In the genomic region with DNA sequence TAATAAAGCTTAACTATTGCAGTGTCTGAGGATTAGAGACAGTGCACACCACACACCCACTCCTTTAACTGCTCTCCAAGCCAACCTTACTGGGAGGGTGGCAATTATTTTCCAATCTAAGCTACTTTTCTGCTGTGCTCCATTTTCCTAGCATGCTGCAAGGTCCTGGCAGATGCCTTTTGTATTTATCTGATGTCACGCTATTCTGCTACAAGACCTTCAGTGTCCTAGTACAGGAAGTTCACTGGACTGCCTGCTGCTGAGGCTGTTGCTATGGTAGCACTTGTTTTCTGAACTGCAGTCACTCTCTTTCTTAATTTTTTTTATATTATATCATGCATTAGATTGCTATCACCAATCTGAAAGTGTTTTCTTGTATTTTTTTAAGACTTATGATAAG, we compare ENCODE assay signal across 19 mouse cellular contexts.
DNase-seq lines count a peak whose midpoint lies in the region; ATAC-seq lines count a peak whose summit lies in the region.
"Had no signal": no experiment of that assay in that cellular context is flagged by ENCODE, and none has a peak within 500 bp of the region (broad histone marks: within the 10 kb centered on the region; RNA-seq: fewer than 3 reads in every experiment).

No protein-coding gene starts in this region.

- no peak for DNase-seq in forebrain, embryonic 11.5 days (ENCODE audit: low spot score)
- DNase-seq in forebrain, embryonic 10.5 days (ENCODE audit: extremely low spot score, low spot score), result no peak
- peak; percentile 45 for DNase-seq in MN1 (ENCODE audit: low spot score)
- DNase-seq in urinary bladder, postnatal 4 days (ENCODE audit: low spot score in 2 of 2), result no peak
- no peak for DNase-seq in frontal cortex, postnatal 25 days (ENCODE audit: low spot score in 2 of 2)
- no peak for DNase-seq in cerebellum, postnatal 14 days
- DNase-seq: adrenal gland, postnatal 10 days; cerebellum, adult 18-20 months; heart, postnatal 4 days; kidney, adult 11 months; kidney, postnatal 10 days; left cerebral cortex, postnatal 4 days; thymus, postnatal 4 days had no signal

- H3K27ac ChIP-seq in forebrain, embryonic 11.5 days (ENCODE audit: low read depth, low read length), result no peak overlapping the region
- no peak overlapping the region for H3K27ac ChIP-seq in forebrain, embryonic 10.5 days
- H3K27ac ChIP-seq in forebrain, embryonic 13.5 days, result no peak overlapping the region
- H3K27ac ChIP-seq in midbrain, embryonic 13.5 days, result no peak overlapping the region
- H3K27ac ChIP-seq: heart, embryonic 13.5 days; layer of hippocampus, adult 2 months; lung, embryonic 15.5 days had no signal

- H3K27me3 ChIP-seq in forebrain, embryonic 11.5 days (ENCODE audit: control insufficient read depth, insufficient read depth, low read length), result no peaks in the 10 kb centered on the region
- peaks cover 39% of the 10 kb centered on the region for H3K27me3 ChIP-seq in forebrain, embryonic 10.5 days (ENCODE audit: poor library complexity, severe bottlenecking)
- H3K27me3 ChIP-seq in forebrain, embryonic 13.5 days, result no peaks in the 10 kb centered on the region
- peaks cover 37% of the 10 kb centered on the region for H3K27me3 ChIP-seq in midbrain, embryonic 13.5 days
- H3K27me3 ChIP-seq: heart, embryonic 13.5 days; lung, embryonic 15.5 days had no signal

- H3K4me2 ChIP-seq in forebrain, embryonic 11.5 days (ENCODE audit: low read depth, low read length, severe bottlenecking), result no peak overlapping the region
- no peak overlapping the region for H3K4me2 ChIP-seq in forebrain, embryonic 13.5 days
- no peak overlapping the region for H3K4me2 ChIP-seq in midbrain, embryonic 13.5 days (replicated peaks)
- H3K4me2 ChIP-seq: heart, embryonic 13.5 days; liver, embryonic 11.5 days; lung, embryonic 15.5 days had no signal

- peaks cover 3% of the 10 kb centered on the region; the same call in 1 of the 2 replicates for H3K4me1 ChIP-seq in forebrain, embryonic 11.5 days (replicated peaks; ENCODE audit: control insufficient read depth, insufficient read depth, low read length)
- H3K4me1 ChIP-seq in forebrain, embryonic 10.5 days, result peaks cover 16% of the 10 kb centered on the region
- peaks cover 7% of the 10 kb centered on the region for H3K4me1 ChIP-seq in forebrain, embryonic 13.5 days
- peaks cover 13% of the 10 kb centered on the region for H3K4me1 ChIP-seq in midbrain, embryonic 13.5 days (replicated peaks)
- H3K4me1 ChIP-seq: heart, embryonic 13.5 days; lung, embryonic 15.5 days had no signal

- H3K9ac ChIP-seq in forebrain, embryonic 11.5 days (ENCODE audit: low read length), result no peak overlapping the region
- H3K9ac ChIP-seq in forebrain, embryonic 13.5 days, result no peak overlapping the region
- H3K9ac ChIP-seq in midbrain, embryonic 13.5 days (replicated peaks), result no peak overlapping the region
- H3K9ac ChIP-seq: heart, embryonic 13.5 days; lung, embryonic 15.5 days had no signal

- H3K9me3 ChIP-seq in forebrain, embryonic 11.5 days (ENCODE audit: control insufficient read depth, low read length), result no peaks in the 10 kb centered on the region
- H3K9me3 ChIP-seq in forebrain, embryonic 10.5 days, result no peaks in the 10 kb centered on the region
- H3K9me3 ChIP-seq in forebrain, embryonic 13.5 days (replicated peaks), result no peaks in the 10 kb centered on the region
- H3K9me3 ChIP-seq in midbrain, embryonic 13.5 days, result no peaks in the 10 kb centered on the region
- H3K9me3 ChIP-seq: heart, embryonic 13.5 days; lung, embryonic 15.5 days had no signal

- no peaks in the 10 kb centered on the region for H3K36me3 ChIP-seq in forebrain, embryonic 11.5 days (ENCODE audit: control insufficient read depth, insufficient read depth, low read length)
- no peaks in the 10 kb centered on the region for H3K36me3 ChIP-seq in forebrain, embryonic 10.5 days (replicated peaks)
- no peaks in the 10 kb centered on the region for H3K36me3 ChIP-seq in forebrain, embryonic 13.5 days (ENCODE audit: poor library complexity, severe bottlenecking)
- H3K36me3 ChIP-seq in midbrain, embryonic 13.5 days, result no peaks in the 10 kb centered on the region
- H3K36me3 ChIP-seq: heart, embryonic 13.5 days; lung, embryonic 15.5 days had no signal

- no peak overlapping the region for H3K4me3 ChIP-seq in forebrain, embryonic 11.5 days (ENCODE audit: low read depth, low read length)
- no peak overlapping the region for H3K4me3 ChIP-seq in forebrain, embryonic 10.5 days
- H3K4me3 ChIP-seq in forebrain, embryonic 13.5 days, result no peak overlapping the region
- no peak overlapping the region for H3K4me3 ChIP-seq in midbrain, embryonic 13.5 days (replicated peaks)
- H3K4me3 ChIP-seq: heart, embryonic 13.5 days; layer of hippocampus, adult 2 months; lung, embryonic 15.5 days had no signal

- 6% methylated on average over 1 of the region's 1 CpGs for WGBS in forebrain, embryonic 11.5 days
- WGBS in forebrain, embryonic 10.5 days, result 33% methylated on average over 1 of the region's 1 CpGs
- WGBS in forebrain, embryonic 13.5 days, result 8% methylated on average over 1 of the region's 1 CpGs
- 3% methylated on average over 1 of the region's 1 CpGs for WGBS in midbrain, embryonic 13.5 days

- ATAC-seq in forebrain, embryonic 11.5 days (replicated peaks; ENCODE audit: low FRiP score), result peak; percentile 69
- peak; percentile 65 for ATAC-seq in forebrain, embryonic 13.5 days
- ATAC-seq in midbrain, embryonic 13.5 days, result peak; percentile 81
